ENCODE assay signal across 21 mouse cellular contexts in the genomic region with DNA sequence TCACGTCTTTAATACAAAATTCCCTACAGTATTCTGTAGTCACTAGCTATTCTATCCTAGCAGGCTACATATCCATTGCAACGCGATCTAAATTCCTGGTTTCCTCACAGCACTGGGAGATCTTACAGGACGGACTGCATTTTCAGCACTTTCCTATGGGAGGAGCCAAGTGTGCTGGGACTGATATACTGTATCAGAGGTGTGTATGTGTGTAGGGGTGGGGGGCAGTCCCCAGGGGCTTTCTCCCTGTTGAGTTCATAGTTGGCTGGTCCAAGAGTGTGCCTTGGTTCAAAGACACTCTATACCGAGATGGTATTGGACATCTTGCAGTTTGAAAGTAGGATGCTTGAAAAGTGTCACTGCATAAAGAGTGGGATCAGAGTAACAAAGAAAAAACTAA. TPM values are rescaled to one million over a fixed set of nuclear protein-coding genes. Genes with fewer than 3 reads are reported as not detected.
A peak's percentile ranks its signal among the peaks of the same experiment; 100 is the strongest.
DNase-seq lines count a peak whose midpoint lies in the region; ATAC-seq lines count a peak whose summit lies in the region.
"Had no signal": no experiment of that assay in that cellular context is flagged by ENCODE, and none has a peak within 500 bp of the region (broad histone marks: within the 10 kb centered on the region; RNA-seq: fewer than 3 reads in every experiment).

No protein-coding gene starts in this region.

- no peak overlapping the region for H3K4me3 ChIP-seq in forebrain, embryonic 16.5 days (replicated peaks; ENCODE audit: low read length)
- no peak overlapping the region for H3K4me3 ChIP-seq in forebrain, embryonic 11.5 days (ENCODE audit: low read depth, low read length)
- no peak overlapping the region for H3K4me3 ChIP-seq in kidney, embryonic 16.5 days (ENCODE audit: low read length)
- H3K4me3 ChIP-seq in liver, embryonic 15.5 days (replicated peaks), result no peak overlapping the region
- H3K4me3 ChIP-seq: embryonic facial prominence, embryonic 13.5 days; erythroblast, embryonic 14.5 days; forebrain, embryonic 10.5 days; forebrain, embryonic 15.5 days; heart, embryonic 10.5 days; hindbrain, embryonic 12.5 days had no signal

- no peaks in the 10 kb centered on the region for H3K27me3 ChIP-seq in forebrain, embryonic 16.5 days (replicated peaks; ENCODE audit: control insufficient read depth, insufficient read depth, low read length)
- no peaks in the 10 kb centered on the region for H3K27me3 ChIP-seq in forebrain, embryonic 11.5 days (ENCODE audit: control insufficient read depth, insufficient read depth, low read length)
- no peaks in the 10 kb centered on the region for H3K27me3 ChIP-seq in kidney, embryonic 16.5 days (ENCODE audit: insufficient read depth, low read length)
- no peaks in the 10 kb centered on the region for H3K27me3 ChIP-seq in liver, embryonic 15.5 days
- H3K27me3 ChIP-seq: embryonic facial prominence, embryonic 13.5 days; forebrain, embryonic 15.5 days; hindbrain, embryonic 12.5 days had no signal

- no peak for DNase-seq in forebrain, embryonic 11.5 days (ENCODE audit: low spot score)
- no peak for DNase-seq in kidney, adult 9 months
- no peak for DNase-seq in liver
- DNase-seq: adrenal gland, postnatal 10 days; cerebellum, adult 11 months; cerebellum, adult 8-10 months; embryo, embryonic 11 days; gastrocnemius, postnatal 10 days; heart, adult 18-20 months; heart, postnatal 10 days; heart, postnatal 4 days had no signal

- WGBS in forebrain, embryonic 16.5 days, result 75% methylated on average over 5 of the region's 5 CpGs
- WGBS in forebrain, embryonic 11.5 days, result 90% methylated on average over 5 of the region's 5 CpGs
- WGBS in kidney, embryonic 16.5 days, result 77% methylated on average over 5 of the region's 5 CpGs
- 61% methylated on average over 5 of the region's 5 CpGs for WGBS in liver, embryonic 15.5 days (ENCODE audit: insufficient replicate concordance)

- no peaks in the 10 kb centered on the region for H3K36me3 ChIP-seq in forebrain, embryonic 16.5 days (ENCODE audit: control insufficient read depth, insufficient read depth)
- no peaks in the 10 kb centered on the region; the same call in 1 of the 2 replicates for H3K36me3 ChIP-seq in forebrain, embryonic 11.5 days (ENCODE audit: control insufficient read depth, insufficient read depth, low read length)
- peaks cover 19% of the 10 kb centered on the region for H3K36me3 ChIP-seq in kidney, embryonic 16.5 days (ENCODE audit: insufficient read depth, low read length)
- H3K36me3 ChIP-seq in liver, embryonic 15.5 days (replicated peaks), result peaks cover 47% of the 10 kb centered on the region
- H3K36me3 ChIP-seq: forebrain, embryonic 15.5 days had no signal

- H3K27ac ChIP-seq in forebrain, embryonic 16.5 days (ENCODE audit: low read length), result no peak overlapping the region
- no peak overlapping the region for H3K27ac ChIP-seq in forebrain, embryonic 11.5 days (ENCODE audit: low read depth, low read length)
- no peak overlapping the region for H3K27ac ChIP-seq in kidney, embryonic 16.5 days (ENCODE audit: low read length)
- H3K27ac ChIP-seq in liver, embryonic 15.5 days (replicated peaks), result no peak overlapping the region
- H3K27ac ChIP-seq: embryonic facial prominence, embryonic 13.5 days; forebrain, embryonic 10.5 days; forebrain, embryonic 15.5 days; heart, embryonic 10.5 days; hindbrain, embryonic 12.5 days had no signal

- H3K4me1 ChIP-seq in forebrain, embryonic 16.5 days (replicated peaks; ENCODE audit: control insufficient read depth, insufficient read depth, low read length), result peaks cover 11% of the 10 kb centered on the region
- H3K4me1 ChIP-seq in forebrain, embryonic 11.5 days (replicated peaks; ENCODE audit: control insufficient read depth, insufficient read depth, low read length), result no peaks in the 10 kb centered on the region
- H3K4me1 ChIP-seq in kidney, embryonic 16.5 days (ENCODE audit: insufficient read depth, low read length), result peaks cover 27% of the 10 kb centered on the region
- peaks cover 40% of the 10 kb centered on the region for H3K4me1 ChIP-seq in liver, embryonic 15.5 days (replicated peaks)

- 0 out of 2 replicates have a peak, but pooled peaks have one; percentile 20 for ATAC-seq in forebrain, embryonic 16.5 days
- ATAC-seq in forebrain, embryonic 11.5 days (replicated peaks; ENCODE audit: low FRiP score), result no peak
- ATAC-seq in kidney, embryonic 16.5 days (ENCODE audit: low FRiP score, low TSS enrichment), result 0 out of 2 replicates have a peak, but pooled peaks have one; percentile 33
- 0 out of 2 replicates have a peak, but pooled peaks have one; percentile 32 for ATAC-seq in liver, embryonic 15.5 days (ENCODE audit: insufficient read depth)
- ATAC-seq in erythroblast, adult 5-6 weeks (replicated peaks; ENCODE audit: low FRiP score, poor library complexity, severe bottlenecking), result no peak
- ATAC-seq: forebrain, embryonic 15.5 days had no signal

- no peaks in the 10 kb centered on the region for H3K9me3 ChIP-seq in forebrain, embryonic 16.5 days (ENCODE audit: control insufficient read depth, low read length)
- H3K9me3 ChIP-seq in forebrain, embryonic 11.5 days (ENCODE audit: control insufficient read depth, low read length), result no peaks in the 10 kb centered on the region
- H3K9me3 ChIP-seq in kidney, embryonic 16.5 days (ENCODE audit: low read length), result no peaks in the 10 kb centered on the region
- H3K9me3 ChIP-seq in liver, embryonic 15.5 days (replicated peaks), result no peaks in the 10 kb centered on the region
- H3K9me3 ChIP-seq: embryonic facial prominence, embryonic 13.5 days; forebrain, embryonic 10.5 days; forebrain, embryonic 15.5 days; heart, embryonic 10.5 days; hindbrain, embryonic 12.5 days had no signal

- H3K9ac ChIP-seq in forebrain, embryonic 16.5 days (replicated peaks; ENCODE audit: low read depth, low read length), result no peak overlapping the region
- H3K9ac ChIP-seq in forebrain, embryonic 11.5 days (ENCODE audit: low read length), result no peak overlapping the region
- no peak overlapping the region for H3K9ac ChIP-seq in kidney, embryonic 16.5 days (replicated peaks; ENCODE audit: low read length)
- no peak overlapping the region for H3K9ac ChIP-seq in liver, embryonic 15.5 days
- H3K9ac ChIP-seq: embryonic facial prominence, embryonic 13.5 days; forebrain, embryonic 15.5 days; hindbrain, embryonic 12.5 days had no signal

- no peak overlapping the region for H3K4me2 ChIP-seq in forebrain, embryonic 16.5 days (ENCODE audit: low read length)
- H3K4me2 ChIP-seq in forebrain, embryonic 11.5 days (ENCODE audit: low read depth, low read length, severe bottlenecking), result no peak overlapping the region
- H3K4me2 ChIP-seq in kidney, embryonic 16.5 days (replicated peaks; ENCODE audit: low read depth, low read length), result no peak overlapping the region
- no peak overlapping the region for H3K4me2 ChIP-seq in liver, embryonic 15.5 days
- H3K4me2 ChIP-seq: embryonic facial prominence, embryonic 13.5 days; forebrain, embryonic 15.5 days; hindbrain, embryonic 12.5 days had no signal

RNA-seq across cellular contexts. Expression of a gene that starts 29.3 kb away (rescaled TPM):
- 10.4 and 10.7 TPM in 2 replicates for polyA plus RNA-seq in forebrain, embryonic 16.5 days (2015; fragmentation: Nextera tagmentation; extraction: Ambion mirVana)
- polyA plus RNA-seq in forebrain, embryonic 11.5 days (2014; fragmentation: Nextera tagmentation; extraction: Ambion mirVana), result 13.6 and 13.7 TPM in 2 replicates
- 26.6 and 31.1 TPM in 2 replicates for polyA plus RNA-seq in kidney, embryonic 16.5 days (2015; fragmentation: Nextera tagmentation; extraction: Ambion mirVana)
- polyA plus RNA-seq in liver, embryonic 15.5 days (2015; fragmentation: Nextera tagmentation; extraction: Ambion mirVana), result 11.8 and 12.3 TPM in 2 replicates
- 29.0 and 36.7 TPM in 2 replicates for total RNA-seq in erythroblast, adult 5-6 weeks (2015; ENCODE audit: low replicate concordance)
- total RNA-seq in erythroblast, adult 5-6 weeks (2017; ENCODE audit: low replicate concordance), result 40.0 and 79.6 TPM in 2 replicates

Comparison
In these comparisons a context has a peak if more than half of its experiments do, and no peak if none do; other contexts are left out.
1. ATAC-seq: peak in forebrain, embryonic 16.5 days (single experiment), kidney, embryonic 16.5 days (single experiment) and liver, embryonic 15.5 days (single experiment); none in forebrain, embryonic 11.5 days (single experiment) and erythroblast, adult 5-6 weeks (single experiment).